Mouse (Mus musculus): ENCODE measurements at regions not wholly inside any gene's neighbourhood (a gene's known extent, or its start where the extent isn't known, plus 50 kb on each side); places are given as distances from the start of the nearest gene placed in this dataset.

GRCm38 (mm10) chr3:130894168-130894814, 164.1 kb upstream of the Rpl34 start:
- Histone ChIP-seq H3K4me1 (ENCODE audit: control insufficient read depth, insufficient read depth, low read length) (no peaks in the 10 kb centered on the region), H3K27ac (ENCODE audit: insufficient read depth, low read length) (no peak overlapping the region), H3K4me3 (ENCODE audit: insufficient read depth, low read length) (no peak overlapping the region)
- TF ChIP-seq POLR2A (IDR thresholded peaks at IDR 0.05; ENCODE audit: low read depth, low read length) (no peak), CTCF (IDR thresholded peaks at IDR 0.05; ENCODE audit: borderline replicate concordance, insufficient read depth, low read length) (no peak)

GRCm38 (mm10) chr3:130891310-130891709, 161.1 kb upstream of the Rpl34 start:
- Histone ChIP-seq H3K4me1 (ENCODE audit: control insufficient read depth, insufficient read depth, low read length) (no peaks in the 10 kb centered on the region), H3K27ac (ENCODE audit: insufficient read depth, low read length) (no peak overlapping the region), H3K4me3 (ENCODE audit: insufficient read depth, low read length) (no peak overlapping the region)
- no peak; the same call in 1 of the 2 replicates for TF ChIP-seq CTCF (IDR thresholded peaks at IDR 0.05; ENCODE audit: borderline replicate concordance, insufficient read depth, low read length)
- TF ChIP-seq POLR2A (IDR thresholded peaks at IDR 0.05; ENCODE audit: low read depth, low read length): no peak

DNA sequence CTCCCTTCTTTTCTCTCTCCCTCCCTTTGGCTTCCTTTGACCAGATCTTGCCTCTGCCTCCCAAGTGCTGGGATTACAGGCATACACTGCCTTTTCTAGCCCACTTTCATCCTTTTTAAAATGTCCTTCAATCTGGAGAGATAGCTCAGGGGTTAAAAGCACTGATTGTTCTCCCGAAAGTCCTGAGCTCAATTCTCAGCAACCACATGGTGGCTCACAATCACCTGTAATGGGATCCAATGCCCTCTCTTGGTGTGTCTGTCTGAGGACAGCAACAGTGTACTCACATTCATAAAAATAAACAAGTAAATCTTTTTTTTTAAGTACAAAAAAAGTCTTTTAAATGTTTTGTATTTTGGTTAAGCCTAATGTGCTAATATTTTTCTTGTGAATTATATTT, 158.4 kb upstream of the Rpl34 start:
- Histone ChIP-seq H3K4me3 (ENCODE audit: insufficient read depth, low read length) (no peak overlapping the region), H3K4me1 (ENCODE audit: control insufficient read depth, insufficient read depth, low read length) (peaks cover 3% of the 10 kb centered on the region; the same call in 1 of the 2 replicates), H3K27ac (ENCODE audit: insufficient read depth, low read length) (no peak overlapping the region)
- TF ChIP-seq CTCF (IDR thresholded peaks at IDR 0.05; ENCODE audit: borderline replicate concordance, insufficient read depth, low read length) (no peak), POLR2A (IDR thresholded peaks at IDR 0.05; ENCODE audit: low read depth, low read length) (no peak)

- no peak for TF ChIP-seq POLR2A (IDR thresholded peaks at IDR 0.05; ENCODE audit: low read depth, low read length)
- TF ChIP-seq CTCF (IDR thresholded peaks at IDR 0.05; ENCODE audit: borderline replicate concordance, insufficient read depth, low read length): no peak
- no peak overlapping the region for H3K27ac ChIP-seq (ENCODE audit: insufficient read depth, low read length)
- peaks cover 3% of the 10 kb centered on the region; the same call in 1 of the 2 replicates for H3K4me1 ChIP-seq (ENCODE audit: control insufficient read depth, insufficient read depth, low read length)
- H3K4me3 ChIP-seq (ENCODE audit: insufficient read depth, low read length): no peak overlapping the region
Observed at GRCm38 (mm10) chr3:130887540-130888312, 157.5 kb upstream of the Rpl34 start.

- TF ChIP-seq POLR2A (IDR thresholded peaks at IDR 0.05; ENCODE audit: low read depth, low read length) (no peak), CTCF (IDR thresholded peaks at IDR 0.05; ENCODE audit: borderline replicate concordance, insufficient read depth, low read length) (no peak)
- H3K27ac ChIP-seq (ENCODE audit: insufficient read depth, low read length): peak overlapping the region; percentile 71; the same call in 1 of the 2 replicates
- peaks cover 3% of the 10 kb centered on the region; the same call in 1 of the 2 replicates for H3K4me1 ChIP-seq (ENCODE audit: control insufficient read depth, insufficient read depth, low read length)
- no peak overlapping the region for H3K4me3 ChIP-seq (ENCODE audit: insufficient read depth, low read length)
Observed at GRCm38 (mm10) chr3:130885974-130886373, 155.8 kb upstream of the Rpl34 start.

DNA sequence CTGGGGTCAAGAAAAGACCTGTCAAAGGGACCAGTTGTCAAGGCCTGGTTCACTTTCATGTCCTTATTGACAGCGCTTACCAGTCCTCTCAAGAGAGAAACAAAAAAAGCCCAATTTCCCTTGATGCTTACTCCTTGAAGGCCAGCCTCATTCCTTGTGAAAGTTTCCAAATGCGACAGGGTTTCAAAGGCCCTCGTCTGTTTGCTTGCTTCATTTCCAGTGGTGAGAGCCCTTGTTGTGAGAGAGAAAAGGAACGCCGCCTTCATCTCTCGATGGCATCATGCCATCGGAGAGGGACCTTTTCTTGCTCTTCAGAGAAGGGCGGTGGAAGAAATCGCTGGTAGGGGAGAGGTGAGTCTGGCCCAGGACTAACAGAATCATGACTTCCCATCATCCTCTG, 154.2 kb upstream of the Rpl34 start:
- no peak overlapping the region for H3K27ac ChIP-seq (ENCODE audit: insufficient read depth, low read length)
- H3K4me3 ChIP-seq (ENCODE audit: insufficient read depth, low read length): no peak overlapping the region
- H3K4me1 ChIP-seq (ENCODE audit: control insufficient read depth, insufficient read depth, low read length): peaks cover 3% of the 10 kb centered on the region; the same call in 1 of the 2 replicates
- no peak for TF ChIP-seq POLR2A (IDR thresholded peaks at IDR 0.05; ENCODE audit: low read depth, low read length)
- TF ChIP-seq CTCF (IDR thresholded peaks at IDR 0.05; ENCODE audit: borderline replicate concordance, insufficient read depth, low read length): no peak

- TF ChIP-seq POLR2A (IDR thresholded peaks at IDR 0.05; ENCODE audit: low read depth, low read length) (no peak), CTCF (IDR thresholded peaks at IDR 0.05; ENCODE audit: borderline replicate concordance, insufficient read depth, low read length) (no peak)
- Histone ChIP-seq H3K4me1 (ENCODE audit: control insufficient read depth, insufficient read depth, low read length) (peaks cover 3% of the 10 kb centered on the region; the same call in 1 of the 2 replicates), H3K27ac (ENCODE audit: insufficient read depth, low read length) (no peak overlapping the region), H3K4me3 (ENCODE audit: insufficient read depth, low read length) (no peak overlapping the region)
Observed at GRCm38 (mm10) chr3:130883928-130884327, 153.7 kb upstream of the Rpl34 start.

DNA sequence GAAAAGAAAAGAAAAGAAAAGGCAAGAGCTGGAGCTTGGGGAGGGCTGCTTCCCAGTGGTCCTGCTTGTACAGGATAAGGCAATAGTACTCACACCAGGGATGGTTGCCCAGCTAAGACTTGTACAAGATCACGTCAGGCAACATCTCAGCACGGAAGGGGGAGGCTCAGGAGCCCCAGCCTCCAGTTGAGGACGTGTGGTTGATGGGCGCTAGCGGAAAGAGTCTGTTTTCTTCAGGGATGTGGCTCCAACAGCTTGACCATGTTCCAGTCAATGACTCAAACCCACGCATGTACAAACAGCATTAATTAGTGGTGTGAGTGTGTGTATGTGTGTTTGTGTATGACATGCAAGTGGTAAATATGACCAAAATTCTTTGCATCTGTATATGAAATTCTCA, 153.1 kb upstream of the Rpl34 start:
- peaks cover 3% of the 10 kb centered on the region; the same call in 1 of the 2 replicates for H3K4me1 ChIP-seq (ENCODE audit: control insufficient read depth, insufficient read depth, low read length)
- H3K4me3 ChIP-seq (ENCODE audit: insufficient read depth, low read length): no peak overlapping the region
- TF ChIP-seq POLR2A (IDR thresholded peaks at IDR 0.05; ENCODE audit: low read depth, low read length) (no peak), CTCF (IDR thresholded peaks at IDR 0.05; ENCODE audit: borderline replicate concordance, insufficient read depth, low read length) (no peak)
- no peak overlapping the region for H3K27ac ChIP-seq (ENCODE audit: insufficient read depth, low read length)

DNA sequence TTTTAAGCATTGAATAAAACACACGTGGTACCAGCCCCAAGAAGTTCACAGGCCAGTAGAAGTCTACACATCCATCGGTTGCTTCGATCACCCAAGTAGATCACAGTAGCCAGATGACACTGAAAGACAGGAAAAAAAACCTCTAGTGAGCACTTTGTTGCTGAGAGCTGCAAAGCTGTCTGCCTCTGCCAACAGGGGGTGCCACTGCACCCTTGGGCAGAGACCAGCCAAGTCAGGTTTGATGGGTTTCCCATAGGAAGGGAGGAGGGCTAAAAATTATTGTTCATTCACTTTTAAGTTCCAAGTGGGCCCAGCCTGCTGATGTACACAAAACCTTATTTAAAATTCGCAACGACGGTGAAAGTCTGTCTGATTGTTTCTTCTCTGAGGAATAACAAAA, 150.3 kb upstream of the Rpl34 start:
- Histone ChIP-seq H3K27ac (ENCODE audit: insufficient read depth, low read length) (no peak overlapping the region), H3K4me3 (ENCODE audit: insufficient read depth, low read length) (no peak overlapping the region), H3K4me1 (ENCODE audit: control insufficient read depth, insufficient read depth, low read length) (peaks cover 4% of the 10 kb centered on the region)
- TF ChIP-seq POLR2A (IDR thresholded peaks at IDR 0.05; ENCODE audit: low read depth, low read length): no peak
- TF ChIP-seq CTCF (IDR thresholded peaks at IDR 0.05; ENCODE audit: borderline replicate concordance, insufficient read depth, low read length): no peak

DNA sequence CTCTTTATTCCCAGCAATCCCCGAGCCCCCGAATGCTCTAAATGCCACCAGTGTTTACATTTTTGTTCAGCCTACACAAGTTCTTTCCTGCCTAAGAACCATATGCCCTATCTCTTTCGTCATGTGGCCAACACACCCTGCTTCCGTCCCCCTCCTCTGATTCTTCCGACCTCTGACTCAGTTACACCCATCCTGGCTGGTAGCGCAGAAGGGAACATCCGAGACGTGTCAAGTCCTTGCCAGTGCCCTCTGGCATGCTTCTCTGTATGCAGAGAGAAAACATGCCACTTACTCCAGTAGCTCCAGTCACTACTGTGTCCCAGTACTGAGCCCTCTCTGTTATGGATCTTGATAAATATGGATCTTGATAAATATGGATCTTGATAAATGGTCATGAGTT, 149.3 kb upstream of the Rpl34 start:
- Histone ChIP-seq H3K4me3 (ENCODE audit: insufficient read depth, low read length) (no peak overlapping the region), H3K4me1 (ENCODE audit: control insufficient read depth, insufficient read depth, low read length) (peaks cover 2% of the 10 kb centered on the region), H3K27ac (ENCODE audit: insufficient read depth, low read length) (no peak overlapping the region)
- TF ChIP-seq POLR2A (IDR thresholded peaks at IDR 0.05; ENCODE audit: low read depth, low read length): no peak
- TF ChIP-seq CTCF (IDR thresholded peaks at IDR 0.05; ENCODE audit: borderline replicate concordance, insufficient read depth, low read length): no peak

All from embryonic fibroblast, embryonic 13.5 days (primary cell).